Mouse (Mus musculus) embryonic facial prominence, embryonic 15.5 days (tissue): Measurements from ENCODE around the gene Tmem182. TPM values are rescaled to one million over a fixed set of nuclear protein-coding genes. Genes with fewer than 3 reads are reported as not detected.

Source experiments
- ATAC-seq: fragments of 200-750 bp; cut with Nextera tagmentation; 2 replicates; pipeline ENCODE4 v1.8.0; 2017; ENCODE audit warnings: low read depth, moderate TSS enrichment; ENCODE audit not compliant: insufficient number of reproducible peaks, low FRiP score, low TSS enrichment
- H3K27ac ChIP-seq: fragments of 300-500 bp; sonication (generic); replicated peaks from 2 replicates; pipeline ENCODE4 v1.5.1; 2015; ENCODE audit warnings: mild to moderate bottlenecking, inconsistent platforms
- H3K27me3 ChIP-seq: fragments of 300-500 bp; sonication (generic); 2 replicates; pipeline ENCODE4 v1.6.1; 2015; ENCODE audit warnings: inconsistent platforms
- H3K36me3 ChIP-seq: fragments of 300-500 bp; sonication (generic); 2 replicates; pipeline ENCODE4 v1.6.1; 2015; ENCODE audit warnings: mild to moderate bottlenecking, inconsistent platforms
- H3K4me1 ChIP-seq: fragments of 300-500 bp; sonication (generic); 2 replicates; pipeline ENCODE4 v1.6.1; 2015; ENCODE audit warnings: inconsistent platforms
- H3K4me2 ChIP-seq: fragments of 300-500 bp; sonication (generic); replicated peaks from 2 replicates; pipeline ENCODE4 v1.6.1; 2015; ENCODE audit warnings: mild to moderate bottlenecking, inconsistent platforms
- H3K4me3 ChIP-seq: fragments of 300-500 bp; sonication (generic); replicated peaks from 2 replicates; pipeline ENCODE4 v1.5.1; 2015; ENCODE audit warnings: mild to moderate bottlenecking, inconsistent platforms
- H3K9ac ChIP-seq: fragments of 300-500 bp; sonication (generic); 2 replicates; pipeline ENCODE4 v1.6.1; 2015; ENCODE audit warnings: inconsistent platforms
- H3K9me3 ChIP-seq: fragments of 300-500 bp; sonication (generic); replicated peaks from 2 replicates; pipeline ENCODE4 v1.6.1; 2016; ENCODE audit warnings: inconsistent platforms
- WGBS: fragments of 180-500 bp; shearing (Covaris S2); methylation state at CpG from one replicate; pipeline ENCODE4 v1.1.7; 2015; 5-methylcytosine and 5-hydroxymethylcytosine counted together
- polyA plus RNA-seq: library from polyadenylated mRNA; unstranded; fragments of >200 nt; fragmentation: Nextera tagmentation; extraction: Ambion mirVana; gene quantifications from 2 replicates; pipeline ENCODE4 v1.2.1, GENCODE M21; 2015

The Tmem182 gene
- polyA plus RNA-seq, 1 experiment from 2014 or later, result 3.6 TPM

- Histone ChIP-seq H3K27me3 (no peaks in the 10 kb centered on the region), H3K27ac (no peak overlapping the region), H3K4me2 (no peak overlapping the region), H3K9me3 (no peaks in the 10 kb centered on the region), H3K9ac (no peak overlapping the region), H3K4me1 (no peaks in the 10 kb centered on the region), H3K4me3 (no peak overlapping the region), H3K36me3 (no peaks in the 10 kb centered on the region)
- no peak for ATAC-seq
- 86% methylated on average over 5 of the region's 5 CpGs for WGBS
These were observed 4.5 kb upstream of the Tmem182 start for GRCm38 (mm10) chr1:40800908-40801307.

GRCm38 (mm10) chr1:40802759-40803158, 2.6 kb upstream of the Tmem182 start:
- no peaks in the 10 kb centered on the region for H3K36me3 ChIP-seq
- ATAC-seq, result no peak

GRCm38 (mm10) chr1:40804118-40804517, 1.3 kb upstream of the Tmem182 start:
- H3K4me2 ChIP-seq, result no peak overlapping the region
- WGBS, result 83% methylated on average over 12 of the region's 12 CpGs
- no peaks in the 10 kb centered on the region for H3K4me1 ChIP-seq
- no peaks in the 10 kb centered on the region for H3K9me3 ChIP-seq
- H3K27me3 ChIP-seq, result no peaks in the 10 kb centered on the region
- H3K9ac ChIP-seq, result no peak overlapping the region
- no peak overlapping the region for H3K4me3 ChIP-seq
- no peak for ATAC-seq
- no peak overlapping the region for H3K27ac ChIP-seq
- no peaks in the 10 kb centered on the region for H3K36me3 ChIP-seq

More at GRCm38 (mm10) chr1:40802759-40803158, 2.6 kb upstream of the Tmem182 start:
- Histone ChIP-seq H3K9ac (no peak overlapping the region), H3K4me1 (no peaks in the 10 kb centered on the region), H3K27ac (no peak overlapping the region), H3K4me3 (no peak overlapping the region), H3K4me2 (no peak overlapping the region), H3K9me3 (no peaks in the 10 kb centered on the region), H3K27me3 (no peaks in the 10 kb centered on the region)
- WGBS, result 26% methylated on average over 3 of the region's 3 CpGs

GRCm38 (mm10) chr1:40805891-40806290, 490 bp downstream of the Tmem182 start:
- 89% methylated on average over 11 of the region's 11 CpGs for WGBS
- no peak overlapping the region for H3K9ac ChIP-seq
- H3K4me3 ChIP-seq, result no peak overlapping the region
- no peak overlapping the region for H3K27ac ChIP-seq
- H3K4me2 ChIP-seq, result no peak overlapping the region
- ATAC-seq, result no peak
- no peaks in the 10 kb centered on the region for H3K9me3 ChIP-seq
- no peaks in the 10 kb centered on the region for H3K27me3 ChIP-seq
- H3K4me1 ChIP-seq, result no peaks in the 10 kb centered on the region
- no peaks in the 10 kb centered on the region for H3K36me3 ChIP-seq

- 81% methylated on average over 3 of the region's 3 CpGs for WGBS
- H3K9me3 ChIP-seq, result no peaks in the 10 kb centered on the region
These were observed 3.2 kb downstream of the Tmem182 start for GRCm38 (mm10) chr1:40808643-40809042.

GRCm38 (mm10) chr1:40815071-40815845, 9.9 kb downstream of the Tmem182 start:
- Histone ChIP-seq H3K4me3 (no peak overlapping the region), H3K4me1 (no peaks in the 10 kb centered on the region), H3K36me3 (no peaks in the 10 kb centered on the region), H3K4me2 (no peak overlapping the region), H3K9me3 (no peaks in the 10 kb centered on the region), H3K9ac (no peak overlapping the region), H3K27me3 (0 out of 2 replicates have a peak, but pooled peaks cover 3% of the 10 kb centered on the region), H3K27ac (no peak overlapping the region)
- 62% methylated on average over 16 of the region's 16 CpGs for WGBS
- no peak for ATAC-seq

More at GRCm38 (mm10) chr1:40808643-40809042, 3.2 kb downstream of the Tmem182 start:
- Histone ChIP-seq H3K4me3 (no peak overlapping the region), H3K9ac (no peak overlapping the region), H3K4me1 (no peaks in the 10 kb centered on the region), H3K27me3 (0 out of 2 replicates have a peak, but pooled peaks cover 3% of the 10 kb centered on the region), H3K27ac (no peak overlapping the region), H3K4me2 (no peak overlapping the region), H3K36me3 (no peaks in the 10 kb centered on the region)
- ATAC-seq, result no peak

GRCm38 (mm10) chr1:40824517-40824916, 19.1 kb downstream of the Tmem182 start:
- ATAC-seq, result no peak
- H3K4me2 ChIP-seq, result no peak overlapping the region
- no peak overlapping the region for H3K4me3 ChIP-seq
- H3K9me3 ChIP-seq, result no peaks in the 10 kb centered on the region
- no peaks in the 10 kb centered on the region for H3K36me3 ChIP-seq
- H3K9ac ChIP-seq, result no peak overlapping the region
- WGBS, result 56% methylated on average over 4 of the region's 4 CpGs
- no peaks in the 10 kb centered on the region for H3K4me1 ChIP-seq
- no peaks in the 10 kb centered on the region for H3K27me3 ChIP-seq
- no peak overlapping the region for H3K27ac ChIP-seq

GRCm38 (mm10) chr1:40824936-40825335, 19.5 kb downstream of the Tmem182 start:
- no peaks in the 10 kb centered on the region for H3K36me3 ChIP-seq
- no peak overlapping the region for H3K27ac ChIP-seq
- no peaks in the 10 kb centered on the region for H3K4me1 ChIP-seq
- no peak overlapping the region for H3K9ac ChIP-seq
- no peak overlapping the region for H3K4me3 ChIP-seq
- WGBS, result 36% methylated on average over 8 of the region's 8 CpGs
- ATAC-seq, result no peak
- H3K9me3 ChIP-seq, result no peaks in the 10 kb centered on the region
- no peak overlapping the region for H3K4me2 ChIP-seq
- H3K27me3 ChIP-seq, result no peaks in the 10 kb centered on the region

- H3K36me3 ChIP-seq, result no peaks in the 10 kb centered on the region
- H3K4me1 ChIP-seq, result no peaks in the 10 kb centered on the region
- no peaks in the 10 kb centered on the region for H3K27me3 ChIP-seq
- no peak overlapping the region for H3K9ac ChIP-seq
- H3K4me2 ChIP-seq, result no peak overlapping the region
- ATAC-seq, result no peak
- WGBS, result 70% methylated on average over 7 of the region's 7 CpGs
- H3K4me3 ChIP-seq, result no peak overlapping the region
- H3K27ac ChIP-seq, result no peak overlapping the region
- H3K9me3 ChIP-seq, result no peaks in the 10 kb centered on the region
These were observed 20.4 kb downstream of the Tmem182 start for GRCm38 (mm10) chr1:40825826-40826225.

GRCm38 (mm10) chr1:40829213-40829914, 24.0 kb downstream of the Tmem182 start:
- 74% methylated on average over 10 of the region's 10 CpGs for WGBS
- Histone ChIP-seq H3K4me2 (no peak overlapping the region), H3K36me3 (no peaks in the 10 kb centered on the region), H3K4me3 (no peak overlapping the region), H3K9ac (no peak overlapping the region), H3K27me3 (no peaks in the 10 kb centered on the region), H3K4me1 (no peaks in the 10 kb centered on the region), H3K27ac (no peak overlapping the region), H3K9me3 (no peaks in the 10 kb centered on the region)
- no peak for ATAC-seq

- no peaks in the 10 kb centered on the region for H3K4me1 ChIP-seq
- H3K4me2 ChIP-seq, result no peak overlapping the region
- no peaks in the 10 kb centered on the region for H3K36me3 ChIP-seq
- no peak overlapping the region for H3K4me3 ChIP-seq
- no peak overlapping the region for H3K27ac ChIP-seq
- 85% methylated on average over 4 of the region's 4 CpGs for WGBS
- H3K9ac ChIP-seq, result no peak overlapping the region
- H3K9me3 ChIP-seq, result no peaks in the 10 kb centered on the region
- no peaks in the 10 kb centered on the region for H3K27me3 ChIP-seq
- no peak for ATAC-seq
These were observed 25.5 kb downstream of the Tmem182 start for GRCm38 (mm10) chr1:40830712-40831507.
